Comparison of ENCODE assay signal across 20 mouse cellular contexts in the genomic region with DNA sequence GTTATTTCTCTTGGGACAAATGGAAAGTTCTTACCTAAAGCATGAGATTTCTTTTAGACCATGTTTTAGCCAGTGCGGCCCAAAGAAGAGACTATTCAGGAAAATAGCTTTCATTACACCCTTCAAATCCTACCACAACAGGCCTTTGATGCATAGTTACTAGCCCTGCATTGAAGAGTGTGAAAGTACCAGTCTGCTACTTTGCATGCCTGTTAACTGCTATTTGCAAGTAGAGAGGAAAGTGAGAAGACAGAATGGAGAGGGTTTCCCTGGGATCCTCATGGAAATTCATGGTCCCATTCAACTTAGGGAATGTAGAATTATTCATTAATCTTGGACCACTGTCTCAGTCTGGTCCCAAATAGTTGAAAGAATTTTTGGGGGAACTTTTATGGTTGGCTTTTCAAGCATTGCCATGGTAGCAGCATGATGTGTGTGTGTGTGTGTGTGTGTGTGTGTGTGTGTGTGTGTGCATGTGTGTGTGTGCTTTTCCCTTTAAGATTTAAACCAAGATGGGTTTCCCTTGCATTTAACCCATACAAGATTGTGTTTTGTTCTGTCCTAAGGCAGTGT.
DNase-seq lines count a peak whose midpoint lies in the region; ATAC-seq and TF ChIP-seq lines count a peak whose summit lies in the region.
"Had no signal": no experiment of that assay in that cellular context is flagged by ENCODE, and none has a peak within 500 bp of the region (broad histone marks: within the 10 kb centered on the region; RNA-seq: fewer than 3 reads in every experiment).

No protein-coding gene starts in this region.

- TF ChIP-seq CTCF in forebrain, postnatal 0 days (IDR thresholded peaks at IDR 0.05; ENCODE audit: low read depth), result no peak
- TF ChIP-seq CTCF in hindbrain, postnatal 0 days (IDR thresholded peaks at IDR 0.05; ENCODE audit: low read depth), result no peak
- no peak for TF ChIP-seq CTCF in thymus, adult 2 months (IDR thresholded peaks at IDR 0.05; ENCODE audit: borderline replicate concordance, control insufficient read depth, extremely low read depth, insufficient read depth, low read length, poor library complexity)

- no peaks in the 10 kb centered on the region for H3K4me1 ChIP-seq in forebrain, embryonic 14.5 days (ENCODE audit: control insufficient read depth, insufficient read depth, low read length)
- H3K4me1 ChIP-seq in forebrain, embryonic 11.5 days (replicated peaks; ENCODE audit: control insufficient read depth, insufficient read depth, low read length), result 0 out of 2 replicates have a peak, but pooled peaks cover 2% of the 10 kb centered on the region
- no peaks in the 10 kb centered on the region for H3K4me1 ChIP-seq in forebrain, postnatal 0 days (ENCODE audit: insufficient read depth)
- no peaks in the 10 kb centered on the region for H3K4me1 ChIP-seq in hindbrain, postnatal 0 days (ENCODE audit: insufficient read depth, low read length)
- H3K4me1 ChIP-seq in neural tube, embryonic 13.5 days (replicated peaks), result no peaks in the 10 kb centered on the region
- H3K4me1 ChIP-seq in thymus, adult 2 months (replicated peaks; ENCODE audit: control insufficient read depth, insufficient read depth, low read length), result no peaks in the 10 kb centered on the region
- H3K4me1 ChIP-seq: embryonic facial prominence, embryonic 12.5 days; heart, embryonic 13.5 days; limb, embryonic 12.5 days; liver, embryonic 13.5 days had no signal

- DNase-seq in forebrain, embryonic 14.5 days (ENCODE audit: low spot score), result peak; percentile 25
- DNase-seq in forebrain, embryonic 11.5 days (ENCODE audit: low spot score), result no peak
- peak; percentile 25 for DNase-seq in forebrain, postnatal 0 days
- DNase-seq in hindbrain, postnatal 0 days (ENCODE audit: low spot score), result no peak
- no peak for DNase-seq in thymus, adult 2 months
- no peak for DNase-seq in thymus, postnatal 4 days
- DNase-seq: cerebellum, adult 11 months; cerebellum, postnatal 14 days; heart, postnatal 4 days; kidney, postnatal 10 days; liver, embryonic 13.5 days; thymus, postnatal 14 days had no signal

- H3K36me3 ChIP-seq in forebrain, embryonic 14.5 days (ENCODE audit: control insufficient read depth, insufficient read depth, low read length), result no peaks in the 10 kb centered on the region
- no peaks in the 10 kb centered on the region for H3K36me3 ChIP-seq in forebrain, embryonic 11.5 days (ENCODE audit: control insufficient read depth, insufficient read depth, low read length)
- no peaks in the 10 kb centered on the region for H3K36me3 ChIP-seq in forebrain, postnatal 0 days (ENCODE audit: insufficient read depth)
- no peaks in the 10 kb centered on the region for H3K36me3 ChIP-seq in hindbrain, postnatal 0 days (ENCODE audit: insufficient read depth, low read length)
- H3K36me3 ChIP-seq in neural tube, embryonic 13.5 days, result no peaks in the 10 kb centered on the region
- no peaks in the 10 kb centered on the region for H3K36me3 ChIP-seq in thymus, adult 2 months (ENCODE audit: control insufficient read depth, insufficient read depth, low read length)
- H3K36me3 ChIP-seq: embryonic facial prominence, embryonic 12.5 days; heart, embryonic 13.5 days; limb, embryonic 12.5 days; liver, embryonic 13.5 days had no signal

- no peak overlapping the region for H3K4me3 ChIP-seq in forebrain, embryonic 14.5 days (ENCODE audit: low read depth, low read length)
- no peak overlapping the region for H3K4me3 ChIP-seq in forebrain, embryonic 11.5 days (ENCODE audit: low read depth, low read length)
- H3K4me3 ChIP-seq in forebrain, postnatal 0 days (ENCODE audit: low read depth, low read length), result no peak overlapping the region
- no peak overlapping the region for H3K4me3 ChIP-seq in hindbrain, postnatal 0 days (ENCODE audit: low read length)
- H3K4me3 ChIP-seq in neural tube, embryonic 13.5 days, result no peak overlapping the region
- no peak overlapping the region for H3K4me3 ChIP-seq in thymus, adult 2 months (ENCODE audit: control insufficient read depth, insufficient read depth, low read length)
- H3K4me3 ChIP-seq: embryonic facial prominence, embryonic 12.5 days; heart, embryonic 13.5 days; limb, embryonic 12.5 days; liver, embryonic 13.5 days; myocyte had no signal

- H3K9ac ChIP-seq in forebrain, embryonic 14.5 days (ENCODE audit: low read length), result no peak overlapping the region
- H3K9ac ChIP-seq in forebrain, embryonic 11.5 days (ENCODE audit: low read length), result no peak overlapping the region
- H3K9ac ChIP-seq in forebrain, postnatal 0 days, result no peak overlapping the region
- H3K9ac ChIP-seq in hindbrain, postnatal 0 days (replicated peaks; ENCODE audit: low read length), result no peak overlapping the region
- H3K9ac ChIP-seq in neural tube, embryonic 13.5 days, result no peak overlapping the region
- H3K9ac ChIP-seq: embryonic facial prominence, embryonic 12.5 days; heart, embryonic 13.5 days; limb, embryonic 12.5 days; liver, embryonic 13.5 days had no signal

- no peak overlapping the region for H3K4me2 ChIP-seq in forebrain, embryonic 14.5 days (ENCODE audit: low read length)
- no peak overlapping the region for H3K4me2 ChIP-seq in forebrain, embryonic 11.5 days (ENCODE audit: low read depth, low read length, severe bottlenecking)
- no peak overlapping the region for H3K4me2 ChIP-seq in forebrain, postnatal 0 days (ENCODE audit: low read depth)
- H3K4me2 ChIP-seq in hindbrain, postnatal 0 days (ENCODE audit: low read depth, low read length), result no peak overlapping the region
- H3K4me2 ChIP-seq in neural tube, embryonic 13.5 days, result no peak overlapping the region
- H3K4me2 ChIP-seq: embryonic facial prominence, embryonic 12.5 days; heart, embryonic 13.5 days; limb, embryonic 12.5 days; liver, embryonic 13.5 days had no signal

- WGBS in forebrain, embryonic 14.5 days, result 48% methylated on average over 1 of the region's 1 CpGs
- WGBS in forebrain, embryonic 11.5 days, result 70% methylated on average over 1 of the region's 1 CpGs
- WGBS in forebrain, postnatal 0 days, result 39% methylated on average over 1 of the region's 1 CpGs
- 30% methylated on average over 1 of the region's 1 CpGs for WGBS in hindbrain, postnatal 0 days
- WGBS in neural tube, embryonic 13.5 days, result 38% methylated on average over 1 of the region's 1 CpGs
- WGBS in thymus, adult 2 months, result 94% methylated on average over 1 of the region's 1 CpGs

- H3K27me3 ChIP-seq in forebrain, embryonic 14.5 days (replicated peaks; ENCODE audit: control insufficient read depth, insufficient read depth, low read length), result no peaks in the 10 kb centered on the region
- H3K27me3 ChIP-seq in forebrain, embryonic 11.5 days (ENCODE audit: control insufficient read depth, insufficient read depth, low read length), result no peaks in the 10 kb centered on the region
- no peaks in the 10 kb centered on the region for H3K27me3 ChIP-seq in forebrain, postnatal 0 days (ENCODE audit: insufficient read depth, low read length)
- no peaks in the 10 kb centered on the region for H3K27me3 ChIP-seq in hindbrain, postnatal 0 days (ENCODE audit: insufficient read depth, low read length)
- H3K27me3 ChIP-seq in neural tube, embryonic 13.5 days, result peaks cover 27% of the 10 kb centered on the region
- no peaks in the 10 kb centered on the region for H3K27me3 ChIP-seq in thymus, adult 2 months (ENCODE audit: control insufficient read depth, insufficient read depth, low read length)
- H3K27me3 ChIP-seq: CH12.LX; embryonic facial prominence, embryonic 12.5 days; heart, embryonic 13.5 days; limb, embryonic 12.5 days; liver, embryonic 13.5 days had no signal

- no peak for TF ChIP-seq POLR2A in thymus, adult 2 months (IDR thresholded peaks at IDR 0.05; ENCODE audit: control insufficient read depth, extremely low read depth, insufficient read depth, low read length, poor library complexity)

- H3K27ac ChIP-seq in forebrain, embryonic 14.5 days (ENCODE audit: low read depth, low read length), result no peak overlapping the region
- H3K27ac ChIP-seq in forebrain, embryonic 11.5 days (ENCODE audit: low read depth, low read length), result no peak overlapping the region
- no peak overlapping the region for H3K27ac ChIP-seq in forebrain, postnatal 0 days (ENCODE audit: low read depth, low read length)
- no peak overlapping the region for H3K27ac ChIP-seq in hindbrain, postnatal 0 days
- H3K27ac ChIP-seq in neural tube, embryonic 13.5 days (replicated peaks), result no peak overlapping the region
- H3K27ac ChIP-seq in thymus, adult 2 months (ENCODE audit: control insufficient read depth, insufficient read depth, low read length), result no peak overlapping the region
- H3K27ac ChIP-seq: embryonic facial prominence, embryonic 12.5 days; heart, embryonic 13.5 days; limb, embryonic 12.5 days; liver, embryonic 13.5 days; stomach, postnatal 0 days had no signal

- H3K9me3 ChIP-seq in forebrain, embryonic 14.5 days (replicated peaks; ENCODE audit: control insufficient read depth, low read length), result no peaks in the 10 kb centered on the region
- H3K9me3 ChIP-seq in forebrain, embryonic 11.5 days (ENCODE audit: control insufficient read depth, low read length), result no peaks in the 10 kb centered on the region
- H3K9me3 ChIP-seq in forebrain, postnatal 0 days (ENCODE audit: low read length), result no peaks in the 10 kb centered on the region
- no peaks in the 10 kb centered on the region for H3K9me3 ChIP-seq in hindbrain, postnatal 0 days (ENCODE audit: low read length)
- H3K9me3 ChIP-seq in neural tube, embryonic 13.5 days, result no peaks in the 10 kb centered on the region
- H3K9me3 ChIP-seq: embryonic facial prominence, embryonic 12.5 days; heart, embryonic 13.5 days; limb, embryonic 12.5 days; liver, embryonic 13.5 days had no signal

- ATAC-seq in forebrain, embryonic 14.5 days, result peak; percentile 32; the same call in 1 of the 2 replicates
- no peak for ATAC-seq in forebrain, embryonic 11.5 days (replicated peaks; ENCODE audit: low FRiP score)
- peak; percentile 54 for ATAC-seq in forebrain, postnatal 0 days
- ATAC-seq in hindbrain, postnatal 0 days, result 0 out of 2 replicates have a peak, but pooled peaks have one; percentile 29
- ATAC-seq in neural tube, embryonic 13.5 days (ENCODE audit: low read depth), result peak; percentile 59; the same call in 1 of the 2 replicates
- ATAC-seq: intestine, postnatal 0 days had no signal

Comparison
In these comparisons a context has a peak if more than half of its experiments do, and no peak if none do; other contexts are left out.
1. DNase-seq: peak in forebrain, embryonic 14.5 days (single experiment) and forebrain, postnatal 0 days (single experiment); none in forebrain, embryonic 11.5 days (single experiment), hindbrain, postnatal 0 days (single experiment), thymus, adult 2 months (single experiment) and thymus, postnatal 4 days (single experiment).